Mouse (Mus musculus) adrenal gland, postnatal 14 days (tissue): ENCODE results near the gene Gpr176. TPM values are rescaled to one million over a fixed set of nuclear protein-coding genes. Genes with fewer than 3 reads are reported as not detected.

Experiments used
- DNase-seq: peaks from one replicate; pipeline ENCODE4 v3.0.0; 2021; ENCODE audit warnings: mixed read lengths
- microRNA-seq, 2 experiments: library from miRNA; unstranded; fragments of <30 nt; microRNA quantifications; one replicate each; pipeline ENCODE4 v1.2.0; 2021
- total RNA-seq: library from RNA; stranded (reverse); gene quantifications from 2 replicates; pipeline ENCODE4 v1.2.3, GENCODE M21; 2021

The Gpr176 gene
- total RNA-seq, 1 experiment from 2014 or later, result 2.4 TPM

DNA sequence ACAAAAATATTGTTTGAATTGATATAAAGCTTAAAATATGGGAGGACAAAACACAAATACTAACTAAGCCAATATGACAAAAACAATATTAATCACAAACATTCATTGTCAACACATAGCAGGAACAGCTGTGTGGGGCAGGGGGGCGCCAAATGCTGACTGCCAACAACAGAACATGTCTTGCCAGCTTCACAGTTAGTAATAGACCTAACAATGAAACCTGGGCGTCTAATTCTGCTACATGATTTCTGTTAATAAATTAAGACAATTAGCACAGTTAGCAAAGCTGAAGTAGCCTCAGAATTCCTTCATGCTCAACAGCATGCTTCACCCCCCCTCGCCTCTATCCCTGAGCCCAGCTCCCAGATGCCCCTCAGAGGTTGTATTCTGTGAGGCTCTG, 137.6 kb downstream of the Gpr176 start:
- DNase-seq, result no peak

- no peak for DNase-seq
Measured at GRCm38 (mm10) chr2:118230544-118230943, 142.7 kb downstream of the Gpr176 start.

DNA sequence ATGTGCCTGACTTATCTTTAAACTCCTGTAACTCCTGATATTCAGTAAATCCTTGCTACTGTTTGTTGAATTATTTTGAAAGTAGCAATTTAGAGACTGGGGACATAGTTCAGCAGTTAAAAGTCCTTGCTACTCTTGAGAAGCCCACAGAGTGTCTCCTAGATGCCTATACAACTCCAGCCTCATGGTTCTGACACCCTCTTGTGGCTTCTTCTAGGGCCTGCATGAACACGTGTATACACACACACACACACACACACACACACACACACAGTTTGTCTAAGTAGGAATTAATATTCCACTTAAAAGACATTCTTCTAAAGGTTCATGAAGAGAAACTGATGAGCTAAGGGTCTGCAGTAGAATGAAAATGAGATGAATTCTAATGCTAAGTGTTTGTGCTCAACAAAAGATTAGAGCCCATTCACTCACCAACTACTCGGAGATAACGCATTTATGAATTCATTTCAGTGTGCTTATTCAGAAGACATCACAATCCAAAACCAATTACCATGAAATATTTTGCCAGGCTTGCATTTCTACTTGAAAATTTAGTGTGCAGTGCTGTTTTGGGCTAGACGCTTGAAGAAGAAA, 144.6 kb downstream of the Gpr176 start:
- no peak for DNase-seq

Small RNA genes lying within 50 kb of the gene (microRNA-seq; reads per million reads assigned to microRNA genes)
- 0 reads per million in 2 experiments for gene Gm22800

Other genes with a start within 250 kb of the Gpr176 start
- gene Fsip1, start 116.5 kb downstream of the Gpr176 start, total RNA-seq, result 0.34 and 0.52 TPM in 2 replicates
- 16.6 and 17.2 TPM in 2 replicates for gene Eif2ak4, start 15.2 kb upstream of the Gpr176 start, total RNA-seq
- 140 and 142 TPM in 2 replicates for gene Srp14, start 106.3 kb upstream of the Gpr176 start, total RNA-seq
- gene Bmf, start 176.3 kb upstream of the Gpr176 start, total RNA-seq, result 14.4 and 26.8 TPM in 2 replicates
- gene Bub1b, start 224.8 kb upstream of the Gpr176 start, total RNA-seq, result 19.5 and 21.4 TPM in 2 replicates